Mouse (Mus musculus) heart, postnatal 25 days (tissue): ENCODE measurements around the gene Zmynd8. TPM values are rescaled to one million over a fixed set of nuclear protein-coding genes. Genes with fewer than 3 reads are reported as not detected.

Experiments used
- DNase-seq: peaks from one replicate; pipeline ENCODE4 v3.0.0; 2022; ENCODE audit warnings: low spot score
- intact Hi-C: fragments of 180-260 bp; cut with DNase I; formaldehyde crosslinking; loops from one replicate; pipeline ENCODE4 v1.15.1; 2025
- total RNA-seq, 2 experiments: library from RNA; stranded (reverse); gene quantifications; 2 replicates each; pipeline ENCODE4 v1.2.3; 2021

Zmynd8 gene
- total RNA-seq, 2 experiments from 2014 or later = 44.5 to 48.7 TPM

DNA sequence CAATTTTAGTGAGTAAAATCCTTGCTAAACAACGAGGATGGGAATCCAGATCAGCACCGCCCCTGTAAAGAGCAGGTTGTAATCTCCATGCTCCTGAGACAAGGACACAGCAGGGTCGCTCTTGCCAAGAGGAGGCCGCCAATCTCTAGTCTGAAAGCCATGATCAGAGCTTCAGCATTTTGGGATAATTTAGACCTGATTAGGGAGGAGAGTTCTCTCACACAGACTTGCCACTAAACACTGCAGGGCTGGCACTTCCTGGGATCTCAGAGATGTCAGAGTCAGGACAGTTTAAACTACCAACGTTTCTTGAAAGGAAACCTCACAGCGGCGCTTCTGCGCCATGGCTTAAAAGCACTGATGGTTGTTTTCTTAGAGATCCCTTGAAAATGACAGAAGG lies 32.4 kb downstream of the Zmynd8 start:
- intact Hi-C loops = no loop called here

DNA sequence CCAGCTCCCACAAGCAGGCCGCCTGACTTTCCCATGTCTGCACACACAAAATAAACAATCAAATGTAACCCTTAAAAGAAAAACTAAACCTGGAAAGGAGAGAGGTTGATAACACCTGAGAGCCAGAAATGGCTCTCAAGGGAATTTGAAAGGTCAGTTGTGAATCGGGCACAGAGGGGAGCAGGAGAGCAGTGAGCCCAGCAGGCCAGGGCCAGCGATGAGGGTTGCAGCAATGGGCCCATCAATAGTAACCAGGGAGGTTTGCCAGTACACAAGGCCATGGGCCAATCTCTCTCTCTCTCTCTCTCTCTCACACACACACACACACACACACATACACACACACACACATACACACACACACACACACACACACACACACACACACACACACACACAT lies 34.0 kb downstream of the Zmynd8 start:
- no peak for DNase-seq
- intact Hi-C loops = no loop called here

More for the DNA sequence above, 32.4 kb downstream of the Zmynd8 start:
- DNase-seq = no peak

GRCm38 (mm10) chr2:165861683-165862594 lies 36.9 kb downstream of the Zmynd8 start:
- intact Hi-C loops = no loop called here
- no peak for DNase-seq

GRCm38 (mm10) chr2:165860962-165861682 lies 37.7 kb downstream of the Zmynd8 start:
- intact Hi-C loops = no loop called here
- DNase-seq = no peak

DNA sequence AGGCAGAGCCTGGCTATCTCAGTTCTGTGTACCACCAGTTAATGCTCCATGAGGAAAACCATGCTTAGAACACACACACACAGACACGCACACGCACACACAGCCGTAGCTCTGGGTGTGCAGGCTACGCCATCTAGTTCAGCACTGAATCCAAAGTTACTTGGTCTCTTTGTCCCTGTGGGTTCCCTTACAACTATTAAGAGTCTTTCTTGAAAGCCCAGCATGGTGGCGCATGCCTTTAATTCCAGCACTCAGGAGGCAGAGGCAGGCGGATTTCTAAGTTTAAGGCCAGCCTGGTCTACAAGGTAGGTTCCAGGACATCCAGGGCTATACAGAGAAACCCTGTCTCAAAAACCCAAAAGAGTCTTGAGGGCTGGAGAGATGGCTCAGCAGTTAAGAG lies 38.4 kb downstream of the Zmynd8 start:
- DNase-seq = no peak
- intact Hi-C loops = no loop called here

GRCm38 (mm10) chr2:165858453-165859384 lies 40.1 kb downstream of the Zmynd8 start:
- DNase-seq = peak; percentile 63
- intact Hi-C loops = loop anchor here (2.0 kb wide), 2 partner anchors 14 to 24 kb away; no protein-coding TSS in a partner anchor

GRCm38 (mm10) chr2:165857841-165858426 lies 40.9 kb downstream of the Zmynd8 start:
- DNase-seq = peak; percentile 63
- intact Hi-C loops = loop anchor here (2.0 kb wide), 2 partner anchors 15 to 25 kb away; no protein-coding TSS in a partner anchor

GRCm38 (mm10) chr2:165857395-165857831 lies 41.4 kb downstream of the Zmynd8 start:
- DNase-seq = no peak
- intact Hi-C loops = no loop called here

DNA sequence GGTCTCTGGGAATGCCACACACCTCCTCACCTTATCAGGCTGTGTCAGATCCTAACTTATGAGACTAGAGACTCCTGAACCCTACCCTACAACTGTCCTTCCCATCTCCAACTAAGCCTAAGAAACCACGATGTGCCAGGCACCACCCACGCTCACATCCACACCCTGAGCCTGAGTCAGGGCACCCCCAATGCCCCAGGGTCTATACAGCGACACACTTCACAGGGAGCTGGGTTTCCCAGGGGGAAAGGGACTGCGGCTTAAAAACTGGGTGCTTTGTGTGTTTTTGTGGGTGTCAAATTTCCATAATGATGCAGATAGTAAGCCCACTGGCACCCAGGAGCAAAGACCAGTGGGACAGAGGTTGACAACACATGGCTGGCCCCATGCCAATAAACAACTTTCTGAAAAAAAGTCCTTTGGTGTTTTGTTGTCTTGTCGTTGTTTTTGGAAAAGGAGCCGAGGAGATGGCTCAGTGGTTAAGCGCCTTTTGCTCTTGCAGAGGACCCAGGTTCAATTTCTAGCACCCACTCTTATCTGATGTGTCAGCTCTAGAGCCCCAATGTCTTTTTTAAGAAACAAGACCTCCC lies 42.1 kb downstream of the Zmynd8 start:
- no peak for DNase-seq
- intact Hi-C loops = no loop called here

GRCm38 (mm10) chr2:165855641-165856301 lies 43.0 kb downstream of the Zmynd8 start:
- peak; percentile 67 for DNase-seq
- intact Hi-C loops = no loop called here

DNA sequence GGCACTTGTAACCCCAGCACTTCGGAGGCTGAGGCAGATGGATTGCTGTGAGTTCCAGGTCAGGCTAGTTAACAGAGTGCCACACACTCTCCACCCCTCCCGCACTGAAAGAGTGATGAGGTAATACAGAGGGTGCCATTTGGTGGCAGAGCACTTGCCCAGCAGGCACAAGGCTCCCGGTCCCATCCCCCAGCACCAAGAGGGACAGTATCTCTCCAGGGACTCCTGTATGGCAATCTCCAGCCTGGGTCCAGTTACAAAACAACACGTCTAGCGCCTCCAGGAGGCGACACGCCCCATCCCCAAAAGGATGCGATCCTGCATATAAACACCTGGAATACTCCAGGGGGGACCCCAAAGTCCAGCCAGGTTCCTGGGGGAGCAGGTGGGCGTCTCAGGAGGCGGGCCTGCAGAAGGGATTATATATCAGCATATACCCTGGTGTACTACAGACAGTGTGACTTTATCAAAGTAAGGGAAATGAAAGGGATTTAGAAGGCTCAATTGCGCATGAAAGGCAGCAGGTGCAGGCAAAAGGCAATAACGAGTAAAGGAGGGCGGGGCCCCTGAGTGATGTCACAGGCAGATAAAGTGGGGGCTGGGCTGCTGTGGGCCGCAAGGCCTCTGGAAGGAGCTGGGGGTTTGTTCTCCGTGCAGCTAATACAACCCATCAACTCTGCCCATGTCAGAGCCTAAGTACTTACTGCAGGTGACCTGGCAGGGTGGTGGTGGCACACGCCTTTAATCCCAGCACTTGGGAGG lies 44.4 kb downstream of the Zmynd8 start:
- no peak for DNase-seq
- intact Hi-C loops = no loop called here

DNA sequence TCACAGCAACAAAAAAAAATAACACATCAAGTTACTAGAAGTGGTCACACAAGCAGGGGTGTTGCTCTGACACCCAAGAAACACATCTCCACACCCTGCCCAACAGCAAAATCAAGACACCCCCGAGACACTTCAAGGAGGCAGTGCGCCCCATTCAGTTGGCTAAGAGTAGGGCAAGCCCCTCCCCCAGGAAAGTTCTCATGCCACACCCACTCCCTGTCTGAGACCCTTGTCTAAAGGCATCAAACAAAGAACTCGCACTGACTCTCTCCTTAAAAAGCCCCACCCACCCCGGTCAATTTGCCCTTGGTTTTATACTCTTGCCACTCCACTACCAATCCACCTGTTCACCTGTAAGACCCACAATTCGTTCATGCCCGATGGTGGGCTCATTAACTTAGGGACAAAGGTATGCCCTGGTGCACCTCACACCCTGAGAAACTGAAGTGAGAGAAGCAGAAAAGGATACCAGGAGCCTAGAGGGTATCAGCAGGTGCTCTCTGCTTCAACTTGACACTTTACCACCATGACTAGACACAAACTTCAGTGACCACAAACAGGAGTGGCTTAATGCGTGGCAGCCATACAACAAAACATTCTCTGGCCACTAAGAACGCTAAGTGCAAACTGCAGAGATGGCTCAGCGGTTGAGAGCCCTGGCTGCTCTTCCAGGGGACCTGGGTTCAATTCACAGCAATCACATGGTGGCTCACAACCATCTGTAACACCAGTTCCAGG lies 45.8 kb downstream of the Zmynd8 start:
- intact Hi-C loops = no loop called here

DNA sequence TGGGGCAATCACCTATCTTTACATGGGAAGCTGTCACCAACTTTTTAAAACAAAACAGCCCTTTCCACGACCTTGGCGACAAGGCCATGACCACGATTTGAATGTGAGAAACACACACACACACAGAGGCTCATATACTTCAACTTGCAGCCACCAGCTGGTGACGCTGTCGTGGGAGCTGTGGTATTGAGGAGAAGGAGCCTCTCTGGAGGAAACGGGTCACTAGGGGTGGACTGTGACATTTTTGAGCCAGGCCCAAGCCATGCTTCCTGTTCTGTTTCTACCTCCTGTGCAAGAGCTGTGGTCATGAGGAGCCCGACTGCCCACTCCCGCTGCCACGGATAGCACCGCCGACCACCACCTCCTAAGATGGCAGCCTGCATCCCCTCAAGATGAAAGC lies 46.4 kb downstream of the Zmynd8 start:
- intact Hi-C loops = no loop called here

More for the DNA sequence above, 45.8 kb downstream of the Zmynd8 start:
- no peak for DNase-seq

GRCm38 (mm10) chr2:165851811-165852415 lies 46.9 kb downstream of the Zmynd8 start:
- no peak for DNase-seq
- intact Hi-C loops = no loop called here

More for the DNA sequence above, 46.4 kb downstream of the Zmynd8 start:
- DNase-seq = peak; percentile 55

- intact Hi-C loops = no loop called here
These were observed 48.0 kb downstream of the Zmynd8 start for GRCm38 (mm10) chr2:165850826-165851225.

DNA sequence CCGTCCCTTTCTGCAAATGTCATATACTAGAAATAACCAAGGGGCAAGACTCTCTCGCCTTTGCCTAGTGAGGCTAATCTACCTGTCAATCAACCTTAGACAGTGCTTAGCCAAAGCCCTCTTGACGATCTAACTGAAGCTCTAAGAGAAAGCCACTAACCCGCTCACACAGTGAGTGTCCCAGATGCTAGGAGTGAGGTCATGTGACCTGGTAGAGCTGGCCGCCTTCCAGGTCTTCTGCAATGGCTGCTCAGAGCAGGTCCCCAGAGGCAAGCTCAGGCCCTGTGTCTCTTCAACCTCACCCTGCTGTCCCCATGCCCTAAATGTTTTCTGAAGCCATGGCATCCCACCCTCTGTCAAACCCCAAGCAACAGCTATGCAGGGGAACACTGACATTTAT lies 49.7 kb downstream of the Zmynd8 start:
- peak; percentile 62 for DNase-seq
- intact Hi-C loops = no loop called here

More at GRCm38 (mm10) chr2:165850826-165851225, 48.0 kb downstream of the Zmynd8 start:
- DNase-seq = no peak

DNA sequence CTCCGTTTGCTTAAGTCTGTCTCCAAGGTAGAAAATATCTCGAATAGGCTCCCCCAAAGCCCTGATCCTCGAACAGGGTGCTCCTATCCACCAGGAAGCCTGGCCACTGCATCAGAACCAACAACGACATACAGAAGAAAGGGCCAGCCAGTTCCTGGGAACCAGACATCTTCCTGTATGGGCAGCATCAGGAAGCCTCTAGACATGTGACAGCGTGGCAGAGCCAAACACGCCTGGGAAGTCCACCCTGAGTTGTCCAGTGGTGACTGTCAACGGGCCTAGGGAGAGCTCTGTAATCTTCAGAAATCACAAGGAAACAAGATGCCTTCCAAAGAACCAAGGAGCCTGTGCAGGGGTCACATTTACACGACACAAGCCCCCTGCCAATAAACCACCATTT lies 52.0 kb downstream of the Zmynd8 start:
- no peak for DNase-seq
- intact Hi-C loops = no loop called here
